Mouse (Mus musculus): Measurements from ENCODE around the gene Pgam2.

GRCm38 (mm10) chr11:5790431-5790830 lies 13.1 kb downstream of the Pgam2 start:
- TF ChIP-seq CTCF (IDR thresholded peaks at IDR 0.05) (no peak), EP300 (IDR thresholded peaks at IDR 0.05; ENCODE audit: insufficient read depth, low read depth, low read length) (no peak)

Measured in heart, adult 2 months (tissue).